Mouse (Mus musculus) forebrain, embryonic 14.5 days (tissue): Measurements from ENCODE around the gene Arsb. TPM values are rescaled to one million over a fixed set of nuclear protein-coding genes. Genes with fewer than 3 reads are reported as not detected.

ENCODE experiments used
- ATAC-seq: fragments of 200-750 bp; cut with Nextera tagmentation; 2 replicates; pipeline ENCODE4 v1.8.0; 2017; ENCODE audit warnings: mild to moderate bottlenecking, moderate library complexity
- DNase-seq: peaks from one replicate; pipeline ENCODE4 v3.0.0-alpha.2; 2015; ENCODE audit warnings: low spot score
- H3K27ac ChIP-seq: fragments of 300-500 bp; sonication (generic); 2 replicates; pipeline ENCODE4 v1.5.1; 2014; ENCODE audit warnings: low read depth, mild to moderate bottlenecking, control low read depth, low read length, moderate library complexity
- H3K27me3 ChIP-seq: fragments of 300-500 bp; sonication (generic); replicated peaks from 2 replicates; pipeline ENCODE4 v1.6.1; 2014; ENCODE audit warnings: low read length, control low read depth, mixed read lengths; ENCODE audit not compliant: control insufficient read depth, insufficient read depth
- H3K36me3 ChIP-seq: fragments of 300-500 bp; sonication (generic); 2 replicates; pipeline ENCODE4 v1.6.1; 2014; ENCODE audit warnings: low read length, control low read depth; ENCODE audit not compliant: control insufficient read depth, insufficient read depth
- H3K4me1 ChIP-seq: fragments of 300-500 bp; sonication (generic); 2 replicates; pipeline ENCODE4 v1.6.1; 2014; ENCODE audit warnings: antibody characterized with exemption, low read length, control low read depth; ENCODE audit not compliant: control insufficient read depth, insufficient read depth
- H3K4me2 ChIP-seq: fragments of 300-500 bp; sonication (generic); 2 replicates; pipeline ENCODE4 v1.6.1; 2014; ENCODE audit warnings: mild to moderate bottlenecking, control low read depth, low read length
- H3K4me3 ChIP-seq: fragments of 300-500 bp; sonication (generic); 2 replicates; pipeline ENCODE4 v1.5.1; 2014; ENCODE audit warnings: low read depth, low read length, control low read depth
- H3K9ac ChIP-seq: fragments of 300-500 bp; sonication (generic); 2 replicates; pipeline ENCODE4 v1.6.1; 2014; ENCODE audit warnings: mild to moderate bottlenecking, low read length, control low read depth, moderate library complexity
- H3K9me3 ChIP-seq: fragments of 300-500 bp; sonication (generic); replicated peaks from 2 replicates; pipeline ENCODE4 v1.6.1; 2016; ENCODE audit warnings: low read length, control low read depth, mixed read lengths; ENCODE audit not compliant: control insufficient read depth
- WGBS: fragments of 180-500 bp; shearing (Covaris S2); extraction: QIAGEN DNeasy Blood & Tissue Kit; methylation state at CpG from one replicate; pipeline ENCODE4 v1.1.7; 2014; 5-methylcytosine and 5-hydroxymethylcytosine counted together
- polyA plus RNA-seq: library from polyadenylated mRNA; unstranded; fragments of >200 nt; fragmentation: Nextera tagmentation; extraction: Ambion mirVana; gene quantifications from 2 replicates; pipeline ENCODE4 v1.2.1, GENCODE M21; 2014

The Arsb gene
- polyA plus RNA-seq, 1 experiment from 2014 or later = 10.0 TPM

GRCm38 (mm10) chr13:93829565-93830293, 58.3 kb downstream of the Arsb start:
- no peaks in the 10 kb centered on the region for H3K27me3 ChIP-seq
- H3K4me2 ChIP-seq = no peak overlapping the region
- H3K9ac ChIP-seq = no peak overlapping the region
- H3K4me3 ChIP-seq = no peak overlapping the region
- H3K9me3 ChIP-seq = 0 out of 2 replicates have a peak, but pooled peaks cover 2% of the 10 kb centered on the region
- H3K36me3 ChIP-seq = no peaks in the 10 kb centered on the region
- WGBS = 58% methylated on average over 2 of the region's 2 CpGs
- no peak overlapping the region for H3K27ac ChIP-seq
- ATAC-seq (no peak), DNase-seq (no peak)
- H3K4me1 ChIP-seq = no peaks in the 10 kb centered on the region

- no peak for ATAC-seq
- no peaks in the 10 kb centered on the region for H3K27me3 ChIP-seq
- no peak overlapping the region for H3K9ac ChIP-seq
- H3K9me3 ChIP-seq = 0 out of 2 replicates have a peak, but pooled peaks cover 2% of the 10 kb centered on the region
- no peak overlapping the region for H3K27ac ChIP-seq
- 86% methylated on average over 6 of the region's 6 CpGs for WGBS
- DNase-seq = no peak
- no peak overlapping the region for H3K4me2 ChIP-seq
- H3K36me3 ChIP-seq = no peaks in the 10 kb centered on the region
- H3K4me3 ChIP-seq = no peak overlapping the region
- no peaks in the 10 kb centered on the region for H3K4me1 ChIP-seq
These were observed 58.8 kb downstream of the Arsb start for GRCm38 (mm10) chr13:93830294-93830645.

GRCm38 (mm10) chr13:93837481-93838225, 66.2 kb downstream of the Arsb start:
- Histone ChIP-seq H3K9ac (no peak overlapping the region), H3K27me3 (no peaks in the 10 kb centered on the region), H3K4me3 (no peak overlapping the region), H3K27ac (no peak overlapping the region), H3K4me1 (peaks cover 18% of the 10 kb centered on the region), H3K36me3 (no peaks in the 10 kb centered on the region), H3K4me2 (no peak overlapping the region), H3K9me3 (no peaks in the 10 kb centered on the region)
- DNase-seq = no peak
- no peak for ATAC-seq
- 90% methylated on average over 12 of the region's 12 CpGs for WGBS

GRCm38 (mm10) chr13:93838431-93839136, 67.2 kb downstream of the Arsb start:
- DNase-seq (no peak), ATAC-seq (no peak)
- Histone ChIP-seq H3K36me3 (no peaks in the 10 kb centered on the region), H3K9ac (peak overlapping the region; percentile 32; the same call in 1 of the 2 replicates), H3K27me3 (no peaks in the 10 kb centered on the region), H3K27ac (peak overlapping the region; percentile 72), H3K9me3 (no peaks in the 10 kb centered on the region), H3K4me1 (peaks cover 18% of the 10 kb centered on the region), H3K4me3 (no peak overlapping the region), H3K4me2 (peak overlapping the region; percentile 14; the same call in 1 of the 2 replicates)
- 44% methylated on average over 8 of the region's 8 CpGs for WGBS

- Histone ChIP-seq H3K9me3 (no peaks in the 10 kb centered on the region), H3K4me1 (peaks cover 18% of the 10 kb centered on the region), H3K4me3 (no peak overlapping the region), H3K27me3 (no peaks in the 10 kb centered on the region), H3K9ac (peak overlapping the region; percentile 32; the same call in 1 of the 2 replicates), H3K27ac (peak overlapping the region; percentile 72), H3K36me3 (no peaks in the 10 kb centered on the region), H3K4me2 (peak overlapping the region; percentile 14; the same call in 1 of the 2 replicates)
- DNase-seq (peak; percentile 81), ATAC-seq (peak; percentile 98)
- 18% methylated on average over 10 of the region's 10 CpGs for WGBS
These were observed 67.8 kb downstream of the Arsb start for GRCm38 (mm10) chr13:93839137-93839630.

GRCm38 (mm10) chr13:93839721-93840120, 68.3 kb downstream of the Arsb start:
- Histone ChIP-seq H3K36me3 (no peaks in the 10 kb centered on the region), H3K27me3 (no peaks in the 10 kb centered on the region), H3K27ac (peak overlapping the region; percentile 72), H3K4me3 (no peak overlapping the region), H3K9ac (peak overlapping the region; percentile 32; the same call in 1 of the 2 replicates), H3K9me3 (no peaks in the 10 kb centered on the region), H3K4me2 (no peak overlapping the region), H3K4me1 (peaks cover 18% of the 10 kb centered on the region)
- DNase-seq (no peak), ATAC-seq (peak; percentile 18; the same call in 1 of the 2 replicates)
- 45% methylated on average over 2 of the region's 2 CpGs for WGBS

GRCm38 (mm10) chr13:93840146-93840545, 68.7 kb downstream of the Arsb start:
- Histone ChIP-seq H3K4me3 (no peak overlapping the region), H3K9me3 (no peaks in the 10 kb centered on the region), H3K4me2 (no peak overlapping the region), H3K27ac (peak overlapping the region; percentile 72; the same call in 1 of the 2 replicates), H3K36me3 (no peaks in the 10 kb centered on the region), H3K9ac (no peak overlapping the region), H3K27me3 (no peaks in the 10 kb centered on the region), H3K4me1 (peaks cover 18% of the 10 kb centered on the region)
- DNase-seq (no peak), ATAC-seq (no peak)
- 83% methylated on average over 2 of the region's 2 CpGs for WGBS

GRCm38 (mm10) chr13:93846831-93847518, 75.5 kb downstream of the Arsb start:
- WGBS = 83% methylated on average over 10 of the region's 10 CpGs
- Histone ChIP-seq H3K9me3 (no peaks in the 10 kb centered on the region), H3K4me1 (no peaks in the 10 kb centered on the region), H3K4me3 (no peak overlapping the region), H3K27me3 (no peaks in the 10 kb centered on the region), H3K36me3 (no peaks in the 10 kb centered on the region), H3K4me2 (no peak overlapping the region), H3K9ac (no peak overlapping the region), H3K27ac (no peak overlapping the region)
- no peak for ATAC-seq
- no peak for DNase-seq
